Comparison of ENCODE assay signal across 9 mouse cellular contexts in genomic region chr5:73651061-73651854, GRCm38 (mm10). TPM values are rescaled to one million over a fixed set of nuclear protein-coding genes. Genes with fewer than 3 reads are reported as not detected.
DNase-seq lines count a peak whose midpoint lies in the region; ATAC-seq and TF ChIP-seq lines count a peak whose summit lies in the region.
"Had no signal": no experiment of that assay in that cellular context is flagged by ENCODE, and none has a peak within 500 bp of the region (broad histone marks: within the 10 kb centered on the region; RNA-seq: fewer than 3 reads in every experiment).

TSS of gene Spata18 (plus strand) at chr5:73651379.

- TF ChIP-seq EP300 in lung, postnatal 0 days (IDR thresholded peaks at IDR 0.05): no peak

- H3K36me3 ChIP-seq in E14TG2a.4 (ENCODE audit: insufficient read depth, low read length): no peaks in the 10 kb centered on the region
- H3K36me3 ChIP-seq in hindbrain, embryonic 16.5 days (ENCODE audit: control insufficient read depth, insufficient read depth, low read length): no peaks in the 10 kb centered on the region
- H3K36me3 ChIP-seq in lung, postnatal 0 days (ENCODE audit: insufficient read depth, low read length): no peaks in the 10 kb centered on the region
- no peaks in the 10 kb centered on the region for H3K36me3 ChIP-seq in splenic B cell, adult 2 months (ENCODE audit: control insufficient read depth, insufficient read depth, low read length, poor library complexity, severe bottlenecking)

- H3K4me2 ChIP-seq in hindbrain, embryonic 16.5 days (ENCODE audit: low read length): peak within 1 kb of the TSS; percentile 70
- H3K4me2 ChIP-seq in lung, postnatal 0 days (replicated peaks; ENCODE audit: low read depth, low read length): peak within 1 kb of the TSS; percentile 95

- H3K9me3 ChIP-seq in E14TG2a.4 (ENCODE audit: low read length): no peaks in the 10 kb centered on the region
- no peaks in the 10 kb centered on the region for H3K9me3 ChIP-seq in hindbrain, embryonic 16.5 days (ENCODE audit: control insufficient read depth, low read length)
- H3K9me3 ChIP-seq in lung, postnatal 0 days (ENCODE audit: low read length): no peaks in the 10 kb centered on the region

- no peak for TF ChIP-seq CTCF in E14TG2a.4 (conservative IDR thresholded peaks at IDR 0.05; ENCODE audit: low read length)
- no peak for TF ChIP-seq CTCF in embryonic fibroblast, embryonic 13.5 days (IDR thresholded peaks at IDR 0.05; ENCODE audit: borderline replicate concordance, insufficient read depth, low read length)
- no peak for TF ChIP-seq CTCF in lung, postnatal 0 days (IDR thresholded peaks at IDR 0.05)

- TF ChIP-seq POLR2A in embryonic fibroblast, embryonic 13.5 days (IDR thresholded peaks at IDR 0.05; ENCODE audit: low read depth, low read length): no peak

- ATAC-seq in hindbrain, embryonic 16.5 days: no peak
- peak; percentile 20 for ATAC-seq in lung, postnatal 0 days

- peaks cover 26% of the 10 kb centered on the region for H3K4me1 ChIP-seq in E14TG2a.4 (replicated peaks; ENCODE audit: low read depth, low read length)
- H3K4me1 ChIP-seq in embryonic fibroblast, embryonic 13.5 days (ENCODE audit: control insufficient read depth, insufficient read depth, low read length): no peaks in the 10 kb centered on the region
- peaks cover 23% of the 10 kb centered on the region for H3K4me1 ChIP-seq in hindbrain, embryonic 16.5 days (ENCODE audit: control insufficient read depth, insufficient read depth, low read depth, low read length)
- peaks cover 10% of the 10 kb centered on the region; the same call in 1 of the 2 replicates for H3K4me1 ChIP-seq in lung, postnatal 0 days (ENCODE audit: insufficient read depth, low read depth, low read length)

- intact Hi-C loops in left cerebral cortex, postnatal 14 days (cut with DNase I): no loop called here

- peak within 1 kb of the TSS; percentile 76 for H3K4me3 ChIP-seq in E14TG2a.4 (replicated peaks; ENCODE audit: low read length)
- peak within 1 kb of the TSS; percentile 45 for H3K4me3 ChIP-seq in embryonic fibroblast, embryonic 13.5 days (ENCODE audit: insufficient read depth, low read length)
- H3K4me3 ChIP-seq in hindbrain, embryonic 16.5 days (ENCODE audit: low read length): peak within 1 kb of the TSS; percentile 39
- peak within 1 kb of the TSS; percentile 54 for H3K4me3 ChIP-seq in lung, postnatal 0 days (ENCODE audit: low read depth, low read length)

- H3K27me3 ChIP-seq in E14TG2a.4 (ENCODE audit: insufficient read depth, low read length): peaks cover 81% of the 10 kb centered on the region
- peaks cover 26% of the 10 kb centered on the region for H3K27me3 ChIP-seq in hindbrain, embryonic 16.5 days (replicated peaks; ENCODE audit: control insufficient read depth, insufficient read depth, low read length)
- H3K27me3 ChIP-seq in lung, postnatal 0 days (replicated peaks; ENCODE audit: insufficient read depth, low read length): peaks cover 35% of the 10 kb centered on the region
- H3K27me3 ChIP-seq in splenic B cell, adult 2 months (ENCODE audit: control insufficient read depth, insufficient read depth, low read length, poor library complexity, severe bottlenecking): peaks cover 3% of the 10 kb centered on the region

- no peak within 1 kb of the TSS for H3K27ac ChIP-seq in embryonic fibroblast, embryonic 13.5 days (ENCODE audit: insufficient read depth, low read length)
- H3K27ac ChIP-seq in hindbrain, embryonic 16.5 days (ENCODE audit: low read depth, low read length): no peak within 1 kb of the TSS
- no peak within 1 kb of the TSS for H3K27ac ChIP-seq in lung, postnatal 0 days (ENCODE audit: low read length)

- under 1% methylated on average over 55 of the region's 57 CpGs for WGBS in hindbrain, embryonic 16.5 days
- under 1% methylated on average over 49 of the region's 57 CpGs for WGBS in lung, postnatal 0 days

- DNase-seq in adrenal gland, adult 18-20 months (ENCODE audit: low spot score in 2 of 2): peak; percentile 20 to 28
- no peak for DNase-seq in adrenal gland, adult 8-10 months
- peak; percentile 32 for DNase-seq in lung, postnatal 0 days (ENCODE audit: low spot score)
- peak; percentile 27 for DNase-seq in splenic B cell, adult 2 months (ENCODE audit: low read depth, low spot score)
- DNase-seq in left cerebral cortex, postnatal 14 days (ENCODE audit: low spot score in 2 of 2): no peak

- peak within 1 kb of the TSS; percentile 39 for H3K9ac ChIP-seq in hindbrain, embryonic 16.5 days (ENCODE audit: low read depth, low read length)
- 0 out of 2 replicates have a peak within 1 kb of the TSS, but pooled peaks have one; percentile 5 for H3K9ac ChIP-seq in lung, postnatal 0 days (replicated peaks; ENCODE audit: low read depth)

RNA-seq across cellular contexts. Expression of gene Spata18, which starts in this region (rescaled TPM):
- total RNA-seq in adrenal gland, adult 18-20 months (2021): not detected
- not detected for total RNA-seq in adrenal gland, adult 8-10 months (2022)
- 0.25 and 0.97 TPM in 2 replicates for polyA plus RNA-seq in embryonic fibroblast, embryonic 13.5 days (2011; ENCODE audit: insufficient read length, low read depth, missing spikeins)
- 0.78 and 1.2 TPM in 2 replicates for polyA plus RNA-seq in hindbrain, embryonic 16.5 days (2015; fragmentation: Nextera tagmentation; extraction: Ambion mirVana)
- polyA plus RNA-seq in lung, postnatal 0 days (2015; fragmentation: Nextera tagmentation; extraction: Ambion mirVana): 6.6 and 8.3 TPM in 2 replicates
- total RNA-seq in left cerebral cortex, postnatal 14 days (2021): under 1 TPM; 0.26 to 0.27 TPM
- polyA plus RNA-seq: large intestine, adult 2 months had no signal

Comparison
In these comparisons a context has a peak if more than half of its experiments do, and no peak if none do; other contexts are left out.
1. Peak in DNase-seq in adrenal gland, adult 18-20 months; RNA of the gene not detected or under 1 TPM.
2. DNase-seq: peak in lung, postnatal 0 days (single experiment) and splenic B cell, adult 2 months (single experiment); none in adrenal gland, adult 8-10 months (single experiment) and left cerebral cortex, postnatal 14 days (0 of 2).
3. Peak in every context shown above with its lines, with median percentiles within 50 percentile points of each other: H3K4me3 ChIP-seq.